Mouse (Mus musculus): ENCODE data around the gene Rnf7.

Rnf7 gene

GRCm38 (mm10) chr9:96470266-96470974 lies 8.1 kb downstream of the Rnf7 start:
- no peak for DNase-seq (ENCODE audit: low read depth, low spot score)

GRCm38 (mm10) chr9:96469556-96470265 lies 8.8 kb downstream of the Rnf7 start:
- no peak for DNase-seq (ENCODE audit: low read depth, low spot score)

- DNase-seq (ENCODE audit: low read depth, low spot score), result no peak
Observed at GRCm38 (mm10) chr9:96463708-96464107, 14.8 kb downstream of the Rnf7 start.

- DNase-seq (ENCODE audit: low read depth, low spot score), result peak; percentile 49
Observed at GRCm38 (mm10) chr9:96461607-96462006, 16.9 kb downstream of the Rnf7 start.

GRCm38 (mm10) chr9:96460117-96460865 lies 18.2 kb downstream of the Rnf7 start:
- DNase-seq (ENCODE audit: low read depth, low spot score), result no peak

GRCm38 (mm10) chr9:96455618-96456017 lies 22.9 kb downstream of the Rnf7 start:
- DNase-seq (ENCODE audit: low read depth, low spot score), result no peak

GRCm38 (mm10) chr9:96452956-96453355 lies 25.5 kb downstream of the Rnf7 start:
- DNase-seq (ENCODE audit: low read depth, low spot score), result no peak

- no peak for DNase-seq (ENCODE audit: low read depth, low spot score)
Observed at GRCm38 (mm10) chr9:96450900-96451720, 27.4 kb downstream of the Rnf7 start.

- DNase-seq (ENCODE audit: low read depth, low spot score), result peak; percentile 24
Observed at GRCm38 (mm10) chr9:96449514-96449913, 29.0 kb downstream of the Rnf7 start.

- DNase-seq (ENCODE audit: low read depth, low spot score), result no peak
Observed at GRCm38 (mm10) chr9:96445351-96445750, 33.1 kb downstream of the Rnf7 start.

- peak; percentile 59 for DNase-seq (ENCODE audit: low read depth, low spot score)
Observed at GRCm38 (mm10) chr9:96442081-96442480, 36.4 kb downstream of the Rnf7 start.

- peak; percentile 70 for DNase-seq (ENCODE audit: low read depth, low spot score)
Observed at GRCm38 (mm10) chr9:96438334-96438871, 40.1 kb downstream of the Rnf7 start.

- peak; percentile 73 for DNase-seq (ENCODE audit: low read depth, low spot score)
Observed at GRCm38 (mm10) chr9:96437805-96438333, 40.6 kb downstream of the Rnf7 start.

GRCm38 (mm10) chr9:96436901-96437804 lies 41.3 kb downstream of the Rnf7 start:
- DNase-seq (ENCODE audit: low read depth, low spot score), result peak; percentile 45

GRCm38 (mm10) chr9:96432575-96432974 lies 45.9 kb downstream of the Rnf7 start:
- no peak for DNase-seq (ENCODE audit: low read depth, low spot score)

GRCm38 (mm10) chr9:96431081-96431480 lies 47.4 kb downstream of the Rnf7 start:
- no peak for DNase-seq (ENCODE audit: low read depth, low spot score)

- no peak for DNase-seq (ENCODE audit: low read depth, low spot score)
Observed at GRCm38 (mm10) chr9:96428336-96429046, 50.0 kb downstream of the Rnf7 start.

GRCm38 (mm10) chr9:96424027-96424426 lies 54.4 kb downstream of the Rnf7 start:
- no peak for DNase-seq (ENCODE audit: low read depth, low spot score)
